Mouse (Mus musculus): ENCODE measurements around the gene Lzts3.

Gene Lzts3

GRCm38 (mm10) chr2:130635847-130636246 lies 6.8 kb downstream of the Lzts3 start:
- DNase-seq (ENCODE audit: low spot score in 2 of 2) = no peak

- no peak for DNase-seq (ENCODE audit: low spot score in 2 of 2)
These were observed 7.7 kb downstream of the Lzts3 start for GRCm38 (mm10) chr2:130634739-130635411.

- DNase-seq (ENCODE audit: low spot score in 2 of 2) = no peak
These were observed 8.4 kb downstream of the Lzts3 start for GRCm38 (mm10) chr2:130634006-130634738.

GRCm38 (mm10) chr2:130632887-130633675 lies 9.5 kb downstream of the Lzts3 start:
- DNase-seq (ENCODE audit: low spot score in 2 of 2) = no peak

- DNase-seq (ENCODE audit: low spot score in 2 of 2) = no peak
These were observed 10.2 kb downstream of the Lzts3 start for GRCm38 (mm10) chr2:130632416-130632815.

GRCm38 (mm10) chr2:130629839-130630203 lies 12.8 kb downstream of the Lzts3 start, which contains the start of the genes Fastkd5 and Ubox5:
Gene Fastkd5 (minus strand): TSS chr2:130630027.
Gene Ubox5 (minus strand): TSS chr2:130630038.
- DNase-seq (ENCODE audit: low spot score in 2 of 2) = peak; percentile 73 to 84

GRCm38 (mm10) chr2:130629080-130629838 lies 13.3 kb downstream of the Lzts3 start:
- DNase-seq (ENCODE audit: low spot score in 2 of 2) = no peak

- DNase-seq (ENCODE audit: low spot score in 2 of 2) = no peak
These were observed 14.2 kb downstream of the Lzts3 start for GRCm38 (mm10) chr2:130628424-130628823.

GRCm38 (mm10) chr2:130618972-130619371 lies 23.6 kb downstream of the Lzts3 start:
- no peak for DNase-seq (ENCODE audit: low spot score in 2 of 2)

- DNase-seq (ENCODE audit: low spot score in 2 of 2) = no peak
These were observed 29.5 kb downstream of the Lzts3 start for GRCm38 (mm10) chr2:130613091-130613490.

- DNase-seq (ENCODE audit: low spot score in 2 of 2) = no peak
These were observed 40.4 kb downstream of the Lzts3 start for GRCm38 (mm10) chr2:130602195-130602594.

- DNase-seq (ENCODE audit: low spot score in 2 of 2) = no peak
These were observed 44.2 kb downstream of the Lzts3 start for GRCm38 (mm10) chr2:130598399-130598798.

- DNase-seq (ENCODE audit: low spot score in 2 of 2) = no peak
These were observed 45.0 kb downstream of the Lzts3 start for GRCm38 (mm10) chr2:130597601-130598010.

GRCm38 (mm10) chr2:130595596-130595995 lies 47.0 kb downstream of the Lzts3 start:
- no peak for DNase-seq (ENCODE audit: low spot score in 2 of 2)

GRCm38 (mm10) chr2:130591016-130591415 lies 51.6 kb downstream of the Lzts3 start:
- no peak for DNase-seq (ENCODE audit: low spot score in 2 of 2)

- no peak for DNase-seq (ENCODE audit: low spot score in 2 of 2)
These were observed 52.8 kb downstream of the Lzts3 start for GRCm38 (mm10) chr2:130589761-130590160.

- no peak for DNase-seq (ENCODE audit: low spot score in 2 of 2)
These were observed 53.4 kb downstream of the Lzts3 start for GRCm38 (mm10) chr2:130589157-130589556.

- DNase-seq (ENCODE audit: low spot score in 2 of 2) = no peak
These were observed 54.2 kb downstream of the Lzts3 start for GRCm38 (mm10) chr2:130588373-130588772.

GRCm38 (mm10) chr2:130586016-130586415 lies 56.6 kb downstream of the Lzts3 start:
- DNase-seq (ENCODE audit: low spot score in 2 of 2) = no peak

GRCm38 (mm10) chr2:130583902-130584560 lies 58.6 kb downstream of the Lzts3 start:
- DNase-seq (ENCODE audit: low spot score in 2 of 2) = no peak
